Mouse (Mus musculus) erythroblast, embryonic 14.5 days (primary cell): ENCODE data around the gene Olfr1443.

Experiments
- GATA1 ChIP-seq: IDR thresholded peaks from 2 replicates; pipeline ENCODE4 v1.6.1; 2012; ENCODE audit warnings: low read length, inconsistent platforms, mixed read lengths
- TAL1 ChIP-seq: IDR thresholded peaks from 3 replicates; pipeline ENCODE4 v1.6.1; 2012; ENCODE audit warnings: low read length, inconsistent platforms, mixed read lengths

DNA sequence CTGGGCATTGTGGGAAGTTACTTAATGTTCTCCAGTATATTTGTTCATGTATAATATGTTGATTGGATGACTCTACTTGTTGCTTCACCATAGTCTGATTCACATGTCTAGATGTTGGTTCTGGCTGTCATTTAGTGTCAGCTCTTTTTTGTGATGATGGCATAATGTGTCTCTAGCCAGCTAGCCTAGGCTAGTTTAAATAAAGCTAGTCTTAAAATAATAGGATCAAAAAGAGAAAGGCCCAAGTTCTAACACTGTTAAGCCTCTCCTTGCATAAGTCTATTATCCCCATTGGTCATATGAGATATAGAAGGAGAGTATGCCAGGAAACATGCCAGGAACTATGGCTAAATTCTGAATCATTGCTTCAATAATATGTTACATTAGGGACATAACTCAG lies 28.4 kb upstream of the Olfr1443 start:
- TF ChIP-seq TAL1 (no peak), GATA1 (no peak)
